Mouse (Mus musculus): ENCODE results near the gene R3hdml.

Gene R3hdml

DNA sequence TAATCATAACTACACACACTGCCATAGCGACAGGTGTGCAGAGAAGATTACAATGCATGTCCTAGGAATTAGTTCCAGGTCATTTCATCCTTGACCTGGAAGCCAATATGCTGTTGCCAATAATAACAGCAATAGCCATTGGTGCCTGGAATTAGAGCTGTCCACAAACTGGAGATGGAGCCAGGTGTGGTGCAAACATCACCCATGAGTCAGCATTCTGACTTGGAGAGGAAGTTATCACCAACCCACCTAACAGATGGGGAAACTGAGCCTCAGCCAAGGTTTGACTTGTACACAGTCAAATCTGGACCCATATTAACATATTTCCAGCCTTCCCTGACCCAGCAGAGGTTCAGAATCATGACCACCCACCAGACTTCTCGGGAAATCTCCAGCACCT lies 46.3 kb downstream of the R3hdml start:
- DNase-seq (ENCODE audit: extremely low read depth, low read depth, low spot score), result no peak

DNA sequence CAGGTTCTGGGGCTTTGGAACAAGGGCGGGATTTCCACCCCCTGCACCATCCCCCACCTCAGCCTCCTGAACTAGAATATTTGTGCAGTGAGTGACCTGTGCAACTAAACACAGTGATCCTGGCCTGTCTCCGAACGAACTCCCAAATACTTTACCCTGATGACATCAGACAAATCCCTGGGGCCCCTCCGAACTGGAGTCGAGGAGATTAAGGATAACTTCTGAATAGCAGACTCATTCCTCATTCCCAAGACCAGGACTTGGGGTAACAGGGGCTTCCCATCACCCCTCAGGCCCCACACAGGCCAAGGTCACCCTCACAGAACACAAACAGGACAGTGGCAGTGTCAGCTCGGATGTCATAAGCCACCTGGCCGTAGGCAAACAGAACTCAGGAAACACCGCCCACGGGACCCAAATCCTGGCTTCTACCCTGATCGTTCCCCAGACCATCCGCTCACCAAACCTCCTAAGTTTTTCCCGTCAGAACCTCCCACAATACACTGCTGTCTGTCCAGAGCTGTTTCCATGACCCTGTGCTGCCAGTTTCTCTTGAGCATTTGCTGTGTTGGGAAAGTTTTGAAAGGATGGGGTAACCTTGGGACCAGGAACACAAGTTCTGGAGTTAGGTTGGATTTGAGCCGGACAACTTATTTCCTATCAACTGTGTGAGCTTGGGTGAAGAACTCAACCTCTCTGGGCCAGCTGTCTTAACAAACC lies 47.4 kb downstream of the R3hdml start:
- no peak for DNase-seq (ENCODE audit: extremely low read depth, low read depth, low spot score)

DNA sequence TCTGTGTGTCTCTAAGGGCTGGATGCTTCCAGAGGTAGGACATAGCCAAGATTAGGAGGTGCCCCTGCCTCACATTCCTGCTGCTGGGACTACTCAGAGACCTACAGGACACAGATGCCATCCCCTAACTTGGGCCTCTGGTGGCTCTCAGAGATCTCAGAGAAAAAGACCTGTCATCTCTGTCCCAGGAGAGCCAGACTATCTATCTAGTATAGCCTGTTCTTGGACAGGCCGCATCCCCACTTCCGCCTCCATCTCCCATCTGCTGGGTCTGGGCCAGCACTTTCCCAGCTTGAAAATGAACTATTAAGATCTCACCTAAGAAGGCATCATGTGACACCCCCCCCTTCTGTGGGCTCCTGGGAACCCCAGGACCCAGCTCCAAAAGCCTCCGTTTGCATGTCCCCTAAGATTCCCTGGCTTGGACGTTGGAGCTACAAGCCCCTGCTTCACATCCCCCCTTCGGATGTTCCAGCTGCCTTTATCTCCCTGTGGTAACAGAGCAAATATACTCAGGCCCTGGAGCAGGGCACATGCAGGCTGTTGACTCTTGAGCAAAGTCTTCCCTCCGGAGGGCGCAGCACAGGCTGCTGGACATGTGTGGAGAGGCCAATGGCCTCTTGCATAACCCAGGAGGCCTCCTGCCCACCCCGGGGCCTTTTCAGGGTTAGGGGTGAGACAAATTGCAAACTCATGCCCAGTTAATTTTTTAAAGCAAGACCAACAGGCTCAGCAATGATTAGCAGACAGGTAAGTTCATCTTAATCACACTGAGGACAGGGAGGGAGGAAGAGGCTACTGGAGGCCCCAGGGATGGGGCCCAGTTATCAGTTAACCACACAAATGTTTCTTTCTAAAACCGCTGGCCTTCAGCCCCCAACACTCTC lies 48.4 kb downstream of the R3hdml start:
- DNase-seq (ENCODE audit: extremely low read depth, low read depth, low spot score), result no peak

DNA sequence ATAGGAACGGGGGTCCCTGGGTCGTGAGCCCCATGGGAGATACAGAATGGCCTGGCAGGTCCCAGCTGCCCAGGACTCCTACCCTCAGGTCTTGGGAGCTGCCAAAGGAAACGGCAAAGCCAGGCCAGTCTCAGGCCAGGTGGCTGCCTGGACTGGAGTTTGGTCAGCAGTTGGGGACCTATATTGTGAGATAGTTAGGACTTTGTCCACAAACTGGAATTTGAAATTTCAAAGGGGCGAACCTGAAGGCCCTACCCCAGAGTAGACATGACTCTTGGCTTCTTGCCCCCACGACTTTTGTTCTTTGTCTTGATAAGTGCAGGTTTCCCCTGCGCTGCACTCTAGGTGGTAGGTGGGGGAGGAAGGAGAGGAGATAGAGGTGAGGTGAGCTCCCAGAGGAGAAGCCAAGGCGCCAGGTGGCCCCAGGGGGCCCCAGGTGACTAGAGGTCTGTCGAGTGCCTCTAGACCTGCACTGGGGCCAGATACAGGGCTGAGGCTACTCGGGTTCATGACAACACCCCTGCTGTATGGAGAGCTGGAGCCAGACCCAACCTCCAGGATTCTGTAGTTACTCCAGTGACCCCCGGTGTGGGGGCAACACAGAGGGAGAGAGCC lies 49.6 kb downstream of the R3hdml start:
- DNase-seq (ENCODE audit: extremely low read depth, low read depth, low spot score), result no peak

DNA sequence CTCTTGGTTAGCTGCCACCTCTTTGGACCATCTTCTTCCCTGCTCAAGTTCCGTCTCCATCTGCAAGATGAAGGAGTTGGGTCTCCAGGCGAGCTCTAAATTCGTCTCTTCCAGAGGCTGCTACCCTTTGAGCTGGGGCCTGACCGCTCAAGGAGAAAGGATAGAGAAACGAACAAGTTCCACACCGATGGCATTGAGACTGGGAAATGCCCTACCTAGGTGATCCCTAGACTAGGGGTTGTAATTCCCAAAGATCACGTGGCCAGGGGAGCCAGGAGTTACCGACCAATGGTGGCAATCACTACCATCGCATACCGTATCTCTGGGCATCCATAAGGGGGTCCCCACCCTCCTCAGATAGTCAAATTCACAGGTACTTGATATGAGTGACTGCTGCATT lies 50.6 kb downstream of the R3hdml start:
- no peak for DNase-seq (ENCODE audit: extremely low read depth, low read depth, low spot score)

DNA sequence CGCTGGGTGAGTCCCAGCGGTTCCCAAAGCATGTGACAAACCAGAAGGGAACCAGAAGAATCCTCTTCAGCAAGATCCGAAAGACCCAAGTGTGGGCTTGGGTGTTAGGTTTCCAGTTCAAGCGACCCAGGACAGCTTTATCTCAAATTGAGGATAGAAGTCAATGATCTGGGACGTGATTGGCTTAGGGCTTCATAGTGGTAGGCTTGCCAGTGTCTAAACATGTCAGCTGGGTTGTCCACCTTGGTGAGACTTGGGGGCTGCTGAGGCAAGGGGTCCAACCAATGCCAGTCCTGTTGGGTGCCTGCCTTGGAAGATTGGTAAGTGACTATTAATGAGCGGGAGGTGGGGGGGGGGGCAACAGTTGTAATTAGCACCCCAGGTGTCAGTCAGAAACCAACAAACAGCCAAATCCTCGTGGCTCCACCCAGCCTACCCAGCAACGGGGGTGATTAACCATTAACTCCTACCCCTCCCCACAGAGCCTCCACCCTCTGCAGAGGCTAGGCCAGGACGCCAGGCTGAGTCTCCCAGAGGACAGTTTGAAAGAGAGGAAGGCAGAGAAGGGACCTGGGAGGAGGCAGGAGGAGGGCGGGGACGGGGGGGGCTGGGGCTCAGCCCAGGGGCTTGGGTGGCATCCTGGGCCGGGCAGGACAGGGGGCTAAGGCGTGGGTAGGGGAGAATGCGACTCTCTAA lies 54.7 kb downstream of the R3hdml start:
- DNase-seq (ENCODE audit: extremely low read depth, low read depth, low spot score), result no peak

DNA sequence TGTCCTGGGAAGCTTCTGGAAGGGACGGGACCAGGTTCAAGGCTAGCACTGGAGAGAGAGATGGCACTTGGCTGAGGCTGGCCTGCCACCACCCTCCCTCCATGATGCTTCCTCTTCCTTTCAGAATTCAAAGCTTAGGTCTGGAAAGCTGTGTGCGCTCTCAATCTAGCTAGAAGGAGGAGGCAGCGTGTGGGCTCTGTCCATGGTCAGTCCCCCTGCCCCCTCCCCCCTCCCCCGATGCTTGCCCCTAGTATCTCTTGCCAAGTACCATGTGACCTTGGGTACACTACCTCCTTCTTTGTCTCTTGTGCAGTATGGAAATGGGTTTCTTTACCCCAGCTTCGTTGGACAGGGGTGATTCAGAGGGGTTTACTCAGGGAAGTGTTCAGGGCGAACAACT lies 56.7 kb downstream of the R3hdml start:
- no peak for DNase-seq (ENCODE audit: extremely low read depth, low read depth, low spot score)

DNA sequence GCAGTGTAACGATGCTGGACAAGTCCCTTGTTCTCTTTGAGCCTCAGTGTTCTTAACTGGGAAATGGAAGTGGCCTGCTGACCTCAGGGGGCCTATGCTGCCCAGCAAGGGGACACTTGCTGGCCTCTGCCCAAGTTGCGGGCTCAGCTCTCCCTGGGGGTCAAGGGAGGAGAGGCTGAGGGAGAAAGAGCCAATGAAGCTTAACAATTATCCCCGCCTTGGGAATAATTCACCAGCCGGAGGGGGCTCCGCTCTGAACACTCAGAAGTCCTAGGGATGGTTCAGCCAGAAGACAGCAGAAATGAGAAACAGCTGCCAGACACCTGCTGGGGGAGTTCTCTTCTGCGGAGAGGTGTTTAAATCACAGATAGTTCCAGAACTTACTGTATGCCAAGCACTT lies 57.7 kb downstream of the R3hdml start:
- DNase-seq (ENCODE audit: extremely low read depth, low read depth, low spot score), result no peak
